Mouse (Mus musculus): Measurements from ENCODE around the gene Polr2e. TPM values are rescaled to one million over a fixed set of nuclear protein-coding genes. Genes with fewer than 3 reads are reported as not detected.

The Polr2e gene
- polyA plus RNA-seq, 1 experiment: 199 TPM

GRCm38 (mm10) chr10:80028521-80028846 is 11.1 kb downstream of the Polr2e start:
- TF ChIP-seq CTCF (IDR thresholded peaks at IDR 0.05; ENCODE audit: insufficient read depth, low read length): no peak
- no peak for TF ChIP-seq POLR2A (IDR thresholded peaks at IDR 0.05; ENCODE audit: borderline replicate concordance, extremely low read depth, low read depth, low read length)
- 94% methylated on average over 13 of the region's 13 CpGs for WGBS
- DNase-seq: no peak
- Histone ChIP-seq H3K4me3 (replicated peaks; ENCODE audit: extremely low read depth, low read depth, low read length) (no peak overlapping the region), H3K4me1 (ENCODE audit: control insufficient read depth, insufficient read depth, low read length) (peaks cover 23% of the 10 kb centered on the region)

GRCm38 (mm10) chr10:80027681-80028520 is 11.7 kb downstream of the Polr2e start:
- Histone ChIP-seq H3K4me1 (ENCODE audit: control insufficient read depth, insufficient read depth, low read length) (peaks cover 18% of the 10 kb centered on the region), H3K4me3 (replicated peaks; ENCODE audit: extremely low read depth, low read depth, low read length) (no peak overlapping the region)
- TF ChIP-seq POLR2A (IDR thresholded peaks at IDR 0.05; ENCODE audit: borderline replicate concordance, extremely low read depth, low read depth, low read length): no peak
- no peak for TF ChIP-seq CTCF (IDR thresholded peaks at IDR 0.05; ENCODE audit: insufficient read depth, low read length)
- 79% methylated on average over 20 of the region's 20 CpGs for WGBS
- DNase-seq: no peak

DNA sequence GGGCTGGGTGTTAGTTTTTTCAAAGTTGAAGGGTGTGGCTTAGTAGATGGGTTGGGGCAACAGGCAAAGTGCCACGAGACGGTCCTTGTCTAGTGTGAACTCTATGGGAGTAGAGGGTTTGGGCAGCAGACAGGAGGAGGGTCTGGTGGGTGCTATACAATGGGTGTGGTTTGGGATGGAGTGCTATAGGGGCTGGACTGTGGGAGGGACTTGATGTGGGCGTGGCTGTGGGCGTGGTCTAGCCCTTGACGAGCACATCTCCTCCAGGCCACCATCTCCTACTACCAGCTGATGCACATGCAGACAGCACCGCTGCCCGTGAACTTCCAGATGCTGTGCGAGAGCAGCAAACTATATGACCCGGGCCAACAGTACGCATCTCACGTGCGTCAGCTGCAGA is 13.7 kb downstream of the Polr2e start:
- DNase-seq: no peak
- H3K4me3 ChIP-seq (replicated peaks; ENCODE audit: extremely low read depth, low read depth, low read length): no peak overlapping the region
- WGBS: 67% methylated on average over 12 of the region's 12 CpGs
- H3K4me1 ChIP-seq (ENCODE audit: control insufficient read depth, insufficient read depth, low read length): peaks cover 11% of the 10 kb centered on the region
- no peak for TF ChIP-seq CTCF (IDR thresholded peaks at IDR 0.05; ENCODE audit: insufficient read depth, low read length)
- TF ChIP-seq POLR2A (IDR thresholded peaks at IDR 0.05; ENCODE audit: borderline replicate concordance, extremely low read depth, low read depth, low read length): no peak

DNA sequence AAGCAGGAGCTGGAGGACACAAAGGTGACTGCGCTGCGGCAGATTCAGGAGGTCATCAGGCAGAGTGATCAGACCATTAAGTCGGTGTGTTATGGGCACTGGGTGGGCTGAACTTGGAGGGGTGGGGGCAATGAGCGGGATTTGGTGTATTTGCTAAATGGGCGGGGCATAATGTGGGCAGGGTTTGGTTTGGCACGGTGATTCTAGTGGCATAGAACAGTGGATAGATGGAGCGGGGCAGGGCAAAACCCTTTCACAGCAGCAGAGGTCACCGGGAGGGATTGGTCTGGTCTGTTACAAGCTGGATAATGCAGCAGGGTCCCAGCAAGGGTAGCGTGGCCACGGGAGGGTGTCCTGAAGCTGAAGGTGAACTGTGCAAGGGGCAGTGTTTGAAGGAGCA is 14.1 kb downstream of the Polr2e start:
- TF ChIP-seq CTCF (IDR thresholded peaks at IDR 0.05; ENCODE audit: insufficient read depth, low read length): no peak
- TF ChIP-seq POLR2A (IDR thresholded peaks at IDR 0.05; ENCODE audit: borderline replicate concordance, extremely low read depth, low read depth, low read length): no peak
- no peak for DNase-seq
- peaks cover 11% of the 10 kb centered on the region for H3K4me1 ChIP-seq (ENCODE audit: control insufficient read depth, insufficient read depth, low read length)
- WGBS: 82% methylated on average over 10 of the region's 10 CpGs
- H3K4me3 ChIP-seq (replicated peaks; ENCODE audit: extremely low read depth, low read depth, low read length): no peak overlapping the region

DNA sequence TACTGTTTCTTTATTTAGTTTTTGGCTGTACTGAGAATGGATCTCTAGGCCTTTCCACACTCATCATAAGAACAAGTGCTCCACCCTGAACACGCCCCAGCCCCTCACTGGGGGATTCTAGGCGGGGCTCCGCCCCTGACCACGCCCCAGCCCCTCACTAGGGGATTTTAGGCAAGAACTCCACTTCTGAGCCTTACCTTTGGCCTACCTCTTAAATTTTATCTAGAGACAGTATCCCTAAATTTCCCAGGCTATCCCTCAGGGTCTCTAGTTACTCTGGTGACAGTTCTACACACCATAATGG is 14.6 kb downstream of the Polr2e start:
- 62% methylated on average over 4 of the region's 4 CpGs for WGBS
- DNase-seq: no peak
- peaks cover 11% of the 10 kb centered on the region for H3K4me1 ChIP-seq (ENCODE audit: control insufficient read depth, insufficient read depth, low read length)
- no peak for TF ChIP-seq CTCF (IDR thresholded peaks at IDR 0.05; ENCODE audit: insufficient read depth, low read length)
- no peak for TF ChIP-seq POLR2A (IDR thresholded peaks at IDR 0.05; ENCODE audit: borderline replicate concordance, extremely low read depth, low read depth, low read length)
- H3K4me3 ChIP-seq (replicated peaks; ENCODE audit: extremely low read depth, low read depth, low read length): no peak overlapping the region

DNA sequence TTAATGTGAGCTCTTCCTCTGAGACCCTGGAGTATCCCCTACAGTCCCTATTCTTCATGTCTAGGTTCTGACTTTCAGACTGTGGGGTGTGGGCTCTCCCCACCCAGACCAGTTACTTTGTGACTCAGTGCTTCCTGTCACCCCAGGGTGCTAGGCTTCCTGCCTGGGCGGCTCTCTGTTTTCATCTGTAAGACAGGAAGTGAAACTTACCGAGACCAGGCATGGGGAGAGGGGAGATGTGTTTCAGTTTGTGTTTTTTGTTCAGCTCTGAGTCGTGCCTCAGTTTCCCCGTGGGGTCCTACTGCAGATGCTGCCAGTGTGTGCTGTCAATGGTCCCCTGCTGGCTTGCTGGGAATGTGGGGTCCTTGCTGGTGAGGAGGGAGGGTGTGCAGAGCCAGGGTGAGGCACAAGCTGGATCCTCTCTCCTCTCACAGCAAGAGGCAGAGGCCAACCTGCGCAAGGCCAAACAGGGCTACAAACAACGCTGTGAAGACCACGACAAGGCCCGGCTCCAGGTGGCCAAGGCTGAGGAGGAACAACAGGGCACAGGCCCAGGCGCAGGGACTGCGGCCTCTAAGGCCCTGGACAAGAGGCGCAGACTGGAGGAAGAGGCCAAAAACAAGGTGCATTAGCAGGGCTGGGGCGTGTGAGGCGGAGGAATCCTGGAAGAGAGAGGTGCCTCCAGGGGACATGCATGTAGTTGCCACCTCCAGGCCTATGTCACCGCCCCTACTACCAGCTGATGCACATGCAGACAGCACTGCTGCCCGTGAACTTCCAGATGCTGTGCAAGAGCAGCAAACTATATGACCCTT is 15.2 kb downstream of the Polr2e start:
- H3K4me1 ChIP-seq (ENCODE audit: control insufficient read depth, insufficient read depth, low read length): peaks cover 14% of the 10 kb centered on the region
- no peak overlapping the region for H3K4me3 ChIP-seq (replicated peaks; ENCODE audit: extremely low read depth, low read depth, low read length)
- no peak for DNase-seq
- WGBS: 63% methylated on average over 15 of the region's 15 CpGs
- no peak; the same call in 1 of the 2 replicates for TF ChIP-seq POLR2A (IDR thresholded peaks at IDR 0.05; ENCODE audit: borderline replicate concordance, extremely low read depth, low read depth, low read length)

GRCm38 (mm10) chr10:80023758-80024157 is 15.8 kb downstream of the Polr2e start:
- peaks cover 18% of the 10 kb centered on the region for H3K4me1 ChIP-seq (ENCODE audit: control insufficient read depth, insufficient read depth, low read length)
- no peak overlapping the region for H3K4me3 ChIP-seq (replicated peaks; ENCODE audit: extremely low read depth, low read depth, low read length)
- DNase-seq: no peak
- 54% methylated on average over 5 of the region's 5 CpGs for WGBS
- no peak for TF ChIP-seq POLR2A (IDR thresholded peaks at IDR 0.05; ENCODE audit: borderline replicate concordance, extremely low read depth, low read depth, low read length)
- no peak for TF ChIP-seq CTCF (IDR thresholded peaks at IDR 0.05; ENCODE audit: insufficient read depth, low read length)

DNA sequence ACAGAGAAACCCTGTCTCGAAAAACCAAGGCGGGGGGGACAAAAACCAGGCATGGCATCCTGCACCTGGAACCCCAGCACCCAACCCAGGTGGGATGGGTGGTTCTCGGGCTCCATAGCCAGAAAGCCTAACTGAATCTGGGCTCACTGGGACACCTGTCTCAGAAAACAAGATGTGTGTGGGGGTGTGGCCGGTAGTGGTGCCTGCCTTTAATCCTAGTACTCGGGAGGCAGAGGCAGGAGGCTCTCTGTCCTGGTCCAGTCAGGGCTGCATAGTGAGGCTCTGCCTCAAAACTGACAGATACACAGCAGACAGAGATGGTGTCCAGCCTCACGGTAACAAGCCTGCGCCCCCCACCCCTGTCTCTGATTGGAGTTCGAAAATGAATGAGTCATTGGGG is 16.8 kb downstream of the Polr2e start:
- no peak for TF ChIP-seq POLR2A (IDR thresholded peaks at IDR 0.05; ENCODE audit: borderline replicate concordance, extremely low read depth, low read depth, low read length)
- TF ChIP-seq CTCF (IDR thresholded peaks at IDR 0.05; ENCODE audit: insufficient read depth, low read length): no peak
- no peak for DNase-seq
- 93% methylated on average over 8 of the region's 8 CpGs for WGBS
- Histone ChIP-seq H3K4me1 (ENCODE audit: control insufficient read depth, insufficient read depth, low read length) (peaks cover 23% of the 10 kb centered on the region), H3K4me3 (replicated peaks; ENCODE audit: extremely low read depth, low read depth, low read length) (no peak overlapping the region)

GRCm38 (mm10) chr10:80022164-80022563 is 17.4 kb downstream of the Polr2e start:
- DNase-seq: no peak
- no peak overlapping the region for H3K4me3 ChIP-seq (replicated peaks; ENCODE audit: extremely low read depth, low read depth, low read length)
- peaks cover 24% of the 10 kb centered on the region for H3K4me1 ChIP-seq (ENCODE audit: control insufficient read depth, insufficient read depth, low read length)
- 66% methylated on average over 12 of the region's 12 CpGs for WGBS
- TF ChIP-seq CTCF (IDR thresholded peaks at IDR 0.05; ENCODE audit: insufficient read depth, low read length) (no peak), POLR2A (IDR thresholded peaks at IDR 0.05; ENCODE audit: borderline replicate concordance, extremely low read depth, low read depth, low read length) (no peak)

GRCm38 (mm10) chr10:80021320-80021641 is 18.3 kb downstream of the Polr2e start:
- no peak for TF ChIP-seq CTCF (IDR thresholded peaks at IDR 0.05; ENCODE audit: insufficient read depth, low read length)
- TF ChIP-seq POLR2A (IDR thresholded peaks at IDR 0.05; ENCODE audit: borderline replicate concordance, extremely low read depth, low read depth, low read length): no peak
- H3K4me1 ChIP-seq (ENCODE audit: control insufficient read depth, insufficient read depth, low read length): peaks cover 25% of the 10 kb centered on the region

More at GRCm38 (mm10) chr10:80021320-80021641, 18.3 kb downstream of the Polr2e start:
- DNase-seq: no peak
- H3K4me3 ChIP-seq (replicated peaks; ENCODE audit: extremely low read depth, low read depth, low read length): no peak overlapping the region
- WGBS: 86% methylated on average over 13 of the region's 13 CpGs
